Mouse (Mus musculus): ENCODE measurements around the gene Rimbp3. TPM values are rescaled to one million over a fixed set of nuclear protein-coding genes. Genes with fewer than 3 reads are reported as not detected.

Gene Rimbp3
- total RNA-seq, 1 experiment: 2.9 TPM

DNA sequence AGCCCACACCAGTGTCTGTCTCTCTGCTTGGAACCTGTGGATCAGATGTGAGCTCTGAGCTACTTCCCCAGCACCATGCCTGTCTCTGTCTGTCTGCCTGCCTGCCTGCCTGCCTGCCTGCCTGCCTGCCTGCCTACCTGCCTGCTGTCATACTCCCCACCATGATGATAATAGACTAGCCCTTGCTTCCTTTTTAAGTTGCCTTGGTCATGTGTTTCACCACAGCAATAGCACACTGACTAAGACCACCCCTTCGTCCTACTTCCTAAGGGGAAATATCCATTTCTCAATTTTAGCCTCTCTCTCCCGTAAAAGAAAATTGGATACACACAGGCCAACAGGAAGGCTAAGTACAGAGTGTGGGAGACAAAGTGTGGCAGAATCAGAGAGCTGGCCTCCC, 26.3 kb upstream of the Rimbp3 start:
- Histone ChIP-seq H3K9ac (ENCODE audit: insufficient read depth, low read depth, low read length, poor library complexity, severe bottlenecking) (no peak overlapping the region), H3K4me1 (ENCODE audit: control insufficient read depth in 2 of 2, insufficient read depth in 2 of 2, low read length in 2 of 2, poor library complexity in 1 of 2) (peaks cover 0 to 6% of the 10 kb centered on the region in 2 experiments; a peak in 1 of 4 replicates), H3K4me3 (ENCODE audit: insufficient read depth in 1 of 2, low read depth in 1 of 2, low read length in 2 of 2, poor library complexity in 1 of 2, severe bottlenecking in 1 of 2) (no peak overlapping the region), H3K9me3 (ENCODE audit: control insufficient read depth, insufficient read depth, low read depth, low read length) (no peaks in the 10 kb centered on the region), H3K27ac (ENCODE audit: insufficient read depth, low read depth, low read length, poor library complexity, severe bottlenecking) (no peak overlapping the region), H3K36me3 (ENCODE audit: control insufficient read depth, insufficient read depth, low read length, poor library complexity, severe bottlenecking) (peaks cover 12% of the 10 kb centered on the region)
- in situ Hi-C loops (cut with MboI; ENCODE audit: low sequenced_read_pairs in 2 of 2, unreplicated experiment in 2 of 2): no loop called here
- DNase-seq (ENCODE audit: low read depth, low spot score): no peak
- no peak for TF ChIP-seq CHD2 (IDR thresholded peaks at IDR 0.05; ENCODE audit: low read depth, low read length)
- TF ChIP-seq ZC3H11A (IDR thresholded peaks at IDR 0.05; ENCODE audit: borderline replicate concordance, low read depth, low read length): no peak
- TF ChIP-seq MAFK (IDR thresholded peaks at IDR 0.05; ENCODE audit: insufficient read depth, low read depth, low read length): no peak
- no peak for TF ChIP-seq ZNF384 (IDR thresholded peaks at IDR 0.05; ENCODE audit: low read depth, low read length)
- TF ChIP-seq HCFC1 (IDR thresholded peaks at IDR 0.05; ENCODE audit: borderline replicate concordance, insufficient read depth, low read length): no peak

DNA sequence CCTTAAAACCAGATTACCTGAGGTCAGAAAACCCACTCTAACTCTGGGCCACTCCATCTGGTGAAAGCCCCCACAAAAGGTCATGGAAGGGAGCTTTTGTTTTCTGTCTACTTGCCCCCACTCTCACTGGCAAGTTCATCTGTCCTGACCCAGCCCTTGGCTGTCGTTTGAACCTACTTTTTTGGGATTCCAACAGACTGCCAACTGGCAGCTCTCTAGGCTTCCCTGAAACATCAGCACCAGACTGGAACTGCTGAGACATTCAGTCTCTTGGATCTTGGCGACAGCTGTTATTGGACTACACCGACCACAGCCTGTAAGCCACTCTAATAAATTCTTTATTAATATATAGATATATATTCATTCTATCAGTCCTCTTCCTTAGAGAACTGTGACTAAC, 25.4 kb upstream of the Rimbp3 start:
- H3K9me3 ChIP-seq (ENCODE audit: control insufficient read depth, insufficient read depth, low read depth, low read length): no peaks in the 10 kb centered on the region
- DNase-seq (ENCODE audit: low read depth, low spot score): no peak
- no peak for TF ChIP-seq MAFK (IDR thresholded peaks at IDR 0.05; ENCODE audit: insufficient read depth, low read depth, low read length)
- H3K36me3 ChIP-seq (ENCODE audit: control insufficient read depth, insufficient read depth, low read length, poor library complexity, severe bottlenecking): peaks cover 12% of the 10 kb centered on the region
- H3K4me3 ChIP-seq (ENCODE audit: insufficient read depth in 1 of 2, low read depth in 1 of 2, low read length in 2 of 2, poor library complexity in 1 of 2, severe bottlenecking in 1 of 2): no peak overlapping the region
- peaks cover 0 to 6% of the 10 kb centered on the region in 2 experiments; a peak in 1 of 4 replicates for H3K4me1 ChIP-seq (ENCODE audit: control insufficient read depth in 2 of 2, insufficient read depth in 2 of 2, low read length in 2 of 2, poor library complexity in 1 of 2)
- in situ Hi-C loops (cut with MboI; ENCODE audit: low sequenced_read_pairs in 2 of 2, unreplicated experiment in 2 of 2): no loop called here
- no peak overlapping the region for H3K27ac ChIP-seq (ENCODE audit: insufficient read depth, low read depth, low read length, poor library complexity, severe bottlenecking)
- H3K9ac ChIP-seq (ENCODE audit: insufficient read depth, low read depth, low read length, poor library complexity, severe bottlenecking): no peak overlapping the region

DNA sequence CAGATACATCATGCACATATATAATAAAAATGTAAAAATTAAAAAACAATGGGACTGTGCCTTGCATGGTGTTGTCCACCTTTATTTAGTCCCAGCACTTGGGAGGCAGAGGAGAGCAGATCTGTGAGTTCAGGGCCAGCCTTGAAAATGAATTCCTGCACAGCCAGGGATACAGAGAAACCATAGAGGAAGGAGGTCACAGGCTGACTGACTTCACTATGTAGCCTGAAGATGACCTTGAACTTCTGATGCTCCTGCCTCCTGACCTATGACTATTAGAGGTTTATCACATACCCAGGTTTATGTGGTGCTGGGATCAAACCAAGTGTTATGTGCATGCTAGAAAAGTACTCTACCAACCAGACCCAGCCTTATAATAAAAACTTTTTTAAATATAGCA, 22.9 kb upstream of the Rimbp3 start:
- H3K9ac ChIP-seq (ENCODE audit: insufficient read depth, low read depth, low read length, poor library complexity, severe bottlenecking): no peak overlapping the region
- no peak overlapping the region for H3K27ac ChIP-seq (ENCODE audit: insufficient read depth, low read depth, low read length, poor library complexity, severe bottlenecking)
- TF ChIP-seq ZC3H11A (IDR thresholded peaks at IDR 0.05; ENCODE audit: borderline replicate concordance, low read depth, low read length): no peak
- TF ChIP-seq MAFK (IDR thresholded peaks at IDR 0.05; ENCODE audit: insufficient read depth, low read depth, low read length): no peak
- TF ChIP-seq CHD2 (IDR thresholded peaks at IDR 0.05; ENCODE audit: low read depth, low read length): no peak
- TF ChIP-seq HCFC1 (IDR thresholded peaks at IDR 0.05; ENCODE audit: borderline replicate concordance, insufficient read depth, low read length): no peak
- TF ChIP-seq ZNF384 (IDR thresholded peaks at IDR 0.05; ENCODE audit: low read depth, low read length): no peak
- no peaks in the 10 kb centered on the region for H3K9me3 ChIP-seq (ENCODE audit: control insufficient read depth, insufficient read depth, low read depth, low read length)
- H3K4me3 ChIP-seq (ENCODE audit: insufficient read depth in 1 of 2, low read depth in 1 of 2, low read length in 2 of 2, poor library complexity in 1 of 2, severe bottlenecking in 1 of 2): no peak overlapping the region
- peaks cover 0 to 6% of the 10 kb centered on the region in 2 experiments; a peak in 1 of 4 replicates for H3K4me1 ChIP-seq (ENCODE audit: control insufficient read depth in 2 of 2, insufficient read depth in 2 of 2, low read length in 2 of 2, poor library complexity in 1 of 2)
- peaks cover 14% of the 10 kb centered on the region for H3K36me3 ChIP-seq (ENCODE audit: control insufficient read depth, insufficient read depth, low read length, poor library complexity, severe bottlenecking)
- no peak for DNase-seq (ENCODE audit: low read depth, low spot score)
- in situ Hi-C loops (cut with MboI; ENCODE audit: low sequenced_read_pairs in 2 of 2, unreplicated experiment in 2 of 2): no loop called here

DNA sequence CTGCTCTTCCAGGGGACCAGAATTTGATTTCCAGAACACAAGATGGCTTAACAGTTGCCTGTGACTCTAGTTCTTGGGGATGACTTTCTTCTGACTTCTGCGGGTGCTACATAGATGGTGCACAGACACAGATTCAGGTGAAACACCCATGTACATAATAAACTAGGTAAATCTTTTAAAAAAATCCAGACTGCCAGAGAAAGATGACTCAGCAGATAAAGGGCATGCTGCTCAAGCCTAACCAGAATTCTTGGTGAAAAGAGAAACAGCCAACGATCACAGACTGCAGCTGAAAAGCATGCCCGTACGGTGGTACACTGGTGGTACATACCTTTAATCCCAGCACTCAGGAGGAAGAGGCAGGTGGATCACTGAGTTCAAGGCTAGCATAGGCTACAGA, 14.6 kb upstream of the Rimbp3 start:
- no peak for DNase-seq (ENCODE audit: low read depth, low spot score)
- TF ChIP-seq HCFC1 (IDR thresholded peaks at IDR 0.05; ENCODE audit: borderline replicate concordance, insufficient read depth, low read length) (no peak), MAFK (IDR thresholded peaks at IDR 0.05; ENCODE audit: insufficient read depth, low read depth, low read length) (peak; percentile 70)
- in situ Hi-C loops (cut with MboI; ENCODE audit: low sequenced_read_pairs in 2 of 2, unreplicated experiment in 2 of 2): no loop called here
- Histone ChIP-seq H3K36me3 (ENCODE audit: control insufficient read depth, insufficient read depth, low read length, poor library complexity, severe bottlenecking) (peaks cover 8% of the 10 kb centered on the region; the same call in 1 of the 2 replicates), H3K4me3 (ENCODE audit: insufficient read depth in 1 of 2, low read depth in 1 of 2, low read length in 2 of 2, poor library complexity in 1 of 2, severe bottlenecking in 1 of 2) (no peak overlapping the region), H3K27ac (ENCODE audit: insufficient read depth, low read depth, low read length, poor library complexity, severe bottlenecking) (no peak overlapping the region), H3K9ac (ENCODE audit: insufficient read depth, low read depth, low read length, poor library complexity, severe bottlenecking) (no peak overlapping the region; the same call in 1 of the 2 replicates), H3K4me1 (ENCODE audit: control insufficient read depth in 2 of 2, insufficient read depth in 2 of 2, low read length in 2 of 2, poor library complexity in 1 of 2) (peaks cover 3 to 7% of the 10 kb centered on the region in 2 experiments; a peak in 2 of 4 replicates), H3K9me3 (ENCODE audit: control insufficient read depth, insufficient read depth, low read depth, low read length) (no peaks in the 10 kb centered on the region)

Data from ES-E14 (cell line).